11 mouse cellular contexts compared by ENCODE assay signal in genomic region chr2:168856638-168857037, GRCm38 (mm10).
"Had no signal": no experiment of that assay in that cellular context is flagged by ENCODE, and none has a peak within 500 bp of the region (broad histone marks: within the 10 kb centered on the region; RNA-seq: fewer than 3 reads in every experiment).

No protein-coding gene starts in this region.

- H3K4me1 ChIP-seq: liver, embryonic 15.5 days had no signal

- H3K27me3 ChIP-seq: liver, embryonic 15.5 days had no signal

- H3K36me3 ChIP-seq: liver, embryonic 15.5 days; midbrain, embryonic 13.5 days; neural tube, embryonic 12.5 days had no signal

- H3K4me2 ChIP-seq: liver, embryonic 11.5 days; liver, embryonic 15.5 days; midbrain, embryonic 13.5 days; neural tube, embryonic 12.5 days had no signal

- DNase-seq: kidney, adult 8-10 months; kidney, postnatal 36 days; left cerebral cortex, postnatal 4 days; lung, adult 2 months; spleen, adult 18-20 months; thymus, adult 2 months; thymus, postnatal 25 days had no signal

- ATAC-seq: midbrain, embryonic 13.5 days had no signal

- H3K9me3 ChIP-seq: liver, embryonic 15.5 days; midbrain, embryonic 13.5 days; neural tube, embryonic 12.5 days had no signal

- H3K9ac ChIP-seq: liver, embryonic 15.5 days; midbrain, embryonic 13.5 days; neural tube, embryonic 12.5 days had no signal

- H3K27ac ChIP-seq: liver, embryonic 15.5 days; midbrain, embryonic 13.5 days; neural tube, embryonic 12.5 days had no signal

- H3K4me3 ChIP-seq: liver, embryonic 15.5 days; midbrain, embryonic 13.5 days; neural tube, embryonic 12.5 days had no signal
